Mouse (Mus musculus): ENCODE results near the gene Gdf3. TPM values are rescaled to one million over a fixed set of nuclear protein-coding genes. Genes with fewer than 3 reads are reported as not detected.

Gene Gdf3
- polyA plus RNA-seq, 1 experiment = not detected

DNA sequence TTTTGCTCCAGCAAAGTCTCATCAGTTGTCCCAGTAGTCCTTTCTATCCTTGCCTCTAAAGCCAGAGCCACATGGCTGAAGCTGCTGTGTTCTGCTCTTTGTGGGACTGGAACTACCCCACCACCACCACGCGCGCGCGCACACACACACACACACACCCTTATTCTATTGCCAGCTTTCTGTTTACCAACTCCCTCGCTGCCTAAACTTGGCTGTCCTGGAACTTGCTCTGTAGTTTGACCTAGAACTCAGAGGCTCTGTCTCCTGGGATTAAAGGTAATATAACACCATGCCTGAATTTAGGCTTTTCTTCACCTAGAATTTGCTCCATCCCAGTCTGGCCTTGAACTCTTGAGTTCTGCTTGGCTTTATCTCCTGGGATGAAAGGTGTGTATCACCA, 11.2 kb upstream of the Gdf3 start:
- TF ChIP-seq POLR2A (IDR thresholded peaks at IDR 0.05; ENCODE audit: low read depth, low read length) (no peak), CTCF (IDR thresholded peaks at IDR 0.05; ENCODE audit: extremely low read depth, insufficient read length, insufficient replicate concordance, low read depth, low read length) (no peak)
- Histone ChIP-seq H3K27ac (ENCODE audit: insufficient read depth, low read depth, low read length) (no peak overlapping the region), H3K36me3 (ENCODE audit: control insufficient read depth, insufficient read depth, low read length) (no peaks in the 10 kb centered on the region), H3K27me3 (ENCODE audit: control insufficient read depth, insufficient read depth, low read length) (no peaks in the 10 kb centered on the region), H3K4me3 (ENCODE audit: low read depth, low read length) (no peak overlapping the region), H3K4me1 (ENCODE audit: control insufficient read depth, insufficient read depth, insufficient read length, low read length) (peaks cover 13% of the 10 kb centered on the region; the same call in 1 of the 2 replicates)
- WGBS = 29% methylated on average over 6 of the region's 6 CpGs

DNA sequence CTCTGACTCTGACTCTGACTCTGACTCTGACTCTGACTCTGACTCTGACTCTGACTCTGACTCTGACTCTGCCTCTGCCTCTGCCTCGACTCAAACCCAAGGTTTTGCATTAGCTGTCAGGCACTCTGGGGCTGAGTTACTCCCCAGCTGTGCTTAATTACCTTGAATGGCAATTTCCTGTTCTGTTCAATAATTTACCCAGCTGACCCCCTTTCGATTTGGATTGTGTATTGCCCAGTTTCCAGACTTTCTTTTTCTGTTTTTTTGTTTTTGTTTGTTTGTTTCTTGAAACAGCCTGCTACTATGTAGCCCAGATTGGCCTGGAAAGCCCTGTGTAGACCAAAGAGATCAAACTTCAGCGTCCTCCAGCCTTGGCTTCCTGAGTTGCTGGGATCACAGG, 6.1 kb upstream of the Gdf3 start:
- Histone ChIP-seq H3K4me1 (ENCODE audit: control insufficient read depth, insufficient read depth, insufficient read length, low read length) (peaks cover 5% of the 10 kb centered on the region; the same call in 1 of the 2 replicates), H3K36me3 (ENCODE audit: control insufficient read depth, insufficient read depth, low read length) (no peaks in the 10 kb centered on the region), H3K4me3 (ENCODE audit: low read depth, low read length) (no peak overlapping the region), H3K27ac (ENCODE audit: insufficient read depth, low read depth, low read length) (no peak overlapping the region), H3K27me3 (ENCODE audit: control insufficient read depth, insufficient read depth, low read length) (no peaks in the 10 kb centered on the region; the same call in 1 of the 2 replicates)
- TF ChIP-seq POLR2A (IDR thresholded peaks at IDR 0.05; ENCODE audit: low read depth, low read length) = no peak
- TF ChIP-seq CTCF (IDR thresholded peaks at IDR 0.05; ENCODE audit: extremely low read depth, insufficient read length, insufficient replicate concordance, low read depth, low read length) = no peak
- 28% methylated on average over 3 of the region's 3 CpGs for WGBS

DNA sequence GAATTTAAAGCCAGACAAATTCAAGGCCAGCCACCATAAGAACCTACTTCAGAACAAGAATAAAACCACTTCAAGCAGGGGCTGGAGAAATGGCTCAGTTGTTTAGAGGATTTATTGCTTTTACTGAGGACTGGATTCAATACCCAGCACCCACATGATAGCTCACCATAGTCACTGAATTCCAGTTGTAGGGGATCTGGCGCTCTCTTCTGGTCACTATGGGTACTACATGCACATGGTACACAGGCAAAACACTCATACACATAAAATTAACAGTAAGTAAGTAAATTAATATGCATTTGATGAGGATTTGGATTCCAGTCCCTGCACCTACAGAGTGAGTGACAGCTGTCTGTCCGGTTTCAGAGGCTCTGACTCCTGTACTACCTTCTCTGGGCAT, 4.2 kb upstream of the Gdf3 start:
- TF ChIP-seq POLR2A (IDR thresholded peaks at IDR 0.05; ENCODE audit: low read depth, low read length) (no peak), CTCF (IDR thresholded peaks at IDR 0.05; ENCODE audit: extremely low read depth, insufficient read length, insufficient replicate concordance, low read depth, low read length) (no peak)
- WGBS = 73% methylated on average over 2 of the region's 2 CpGs

DNA sequence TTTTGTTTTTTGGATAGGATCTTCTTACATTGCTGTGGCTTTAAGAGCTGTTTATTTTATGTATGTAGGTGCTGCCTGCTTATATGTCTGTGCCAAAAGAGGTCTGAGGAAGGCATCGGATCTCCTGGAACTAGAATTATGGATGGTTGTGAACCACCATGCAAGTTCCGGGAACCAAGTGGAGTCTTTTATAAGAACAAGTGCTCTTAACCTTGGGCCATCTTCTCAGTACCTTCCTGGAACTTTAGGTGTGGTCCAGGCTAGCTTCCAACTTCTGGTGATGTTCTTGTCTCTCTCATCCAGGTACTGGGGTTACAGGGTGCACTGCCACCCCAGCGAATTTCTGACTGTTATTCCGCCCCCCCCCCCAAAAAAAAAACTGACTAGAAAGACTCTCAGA, 2.5 kb upstream of the Gdf3 start:
- TF ChIP-seq CTCF (IDR thresholded peaks at IDR 0.05; ENCODE audit: extremely low read depth, insufficient read length, insufficient replicate concordance, low read depth, low read length) = no peak
- no peak for TF ChIP-seq POLR2A (IDR thresholded peaks at IDR 0.05; ENCODE audit: low read depth, low read length)
- no peak overlapping the region for H3K4me3 ChIP-seq (ENCODE audit: low read depth, low read length)
- H3K27ac ChIP-seq (ENCODE audit: insufficient read depth, low read depth, low read length) = no peak overlapping the region
- H3K4me1 ChIP-seq (ENCODE audit: control insufficient read depth, insufficient read depth, insufficient read length, low read length) = peaks cover 2% of the 10 kb centered on the region; the same call in 1 of the 2 replicates
- WGBS = 84% methylated on average over 4 of the region's 4 CpGs
- H3K36me3 ChIP-seq (ENCODE audit: control insufficient read depth, insufficient read depth, low read length) = no peaks in the 10 kb centered on the region
- no peaks in the 10 kb centered on the region; the same call in 1 of the 2 replicates for H3K27me3 ChIP-seq (ENCODE audit: control insufficient read depth, insufficient read depth, low read length)

More for the DNA sequence above, 4.2 kb upstream of the Gdf3 start:
- Histone ChIP-seq H3K27ac (ENCODE audit: insufficient read depth, low read depth, low read length) (no peak overlapping the region), H3K36me3 (ENCODE audit: control insufficient read depth, insufficient read depth, low read length) (no peaks in the 10 kb centered on the region), H3K4me3 (ENCODE audit: low read depth, low read length) (no peak overlapping the region), H3K27me3 (ENCODE audit: control insufficient read depth, insufficient read depth, low read length) (no peaks in the 10 kb centered on the region; the same call in 1 of the 2 replicates), H3K4me1 (ENCODE audit: control insufficient read depth, insufficient read depth, insufficient read length, low read length) (no peaks in the 10 kb centered on the region; the same call in 1 of the 2 replicates)

DNA sequence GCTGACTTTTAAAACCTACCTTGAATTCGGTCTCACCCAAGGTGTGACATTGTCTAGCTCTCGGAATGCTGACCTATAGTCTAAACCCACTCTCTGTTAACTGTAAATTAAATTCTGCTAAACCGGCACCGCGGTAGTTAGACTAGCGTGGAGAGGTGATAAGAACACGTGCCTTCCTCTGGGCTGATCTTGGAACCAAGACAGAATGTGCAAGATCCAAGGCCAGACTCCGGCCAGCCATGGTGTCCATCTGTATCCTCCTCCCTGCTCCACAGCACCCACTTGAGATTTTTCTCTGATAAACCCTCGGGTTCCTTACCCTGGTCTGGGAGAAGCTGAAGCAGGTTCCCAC, 534 bp downstream of the Gdf3 start:
- TF ChIP-seq CTCF (IDR thresholded peaks at IDR 0.05; ENCODE audit: extremely low read depth, insufficient read length, insufficient replicate concordance, low read depth, low read length) (no peak), POLR2A (IDR thresholded peaks at IDR 0.05; ENCODE audit: low read depth, low read length) (no peak)
- no peak overlapping the region for H3K4me3 ChIP-seq (ENCODE audit: low read depth, low read length)
- H3K36me3 ChIP-seq (ENCODE audit: control insufficient read depth, insufficient read depth, low read length) = no peaks in the 10 kb centered on the region
- 40% methylated on average over 9 of the region's 9 CpGs for WGBS
- no peaks in the 10 kb centered on the region; the same call in 1 of the 2 replicates for H3K27me3 ChIP-seq (ENCODE audit: control insufficient read depth, insufficient read depth, low read length)
- H3K27ac ChIP-seq (ENCODE audit: insufficient read depth, low read depth, low read length) = no peak overlapping the region
- peaks cover 2% of the 10 kb centered on the region; the same call in 1 of the 2 replicates for H3K4me1 ChIP-seq (ENCODE audit: control insufficient read depth, insufficient read depth, insufficient read length, low read length)

DNA sequence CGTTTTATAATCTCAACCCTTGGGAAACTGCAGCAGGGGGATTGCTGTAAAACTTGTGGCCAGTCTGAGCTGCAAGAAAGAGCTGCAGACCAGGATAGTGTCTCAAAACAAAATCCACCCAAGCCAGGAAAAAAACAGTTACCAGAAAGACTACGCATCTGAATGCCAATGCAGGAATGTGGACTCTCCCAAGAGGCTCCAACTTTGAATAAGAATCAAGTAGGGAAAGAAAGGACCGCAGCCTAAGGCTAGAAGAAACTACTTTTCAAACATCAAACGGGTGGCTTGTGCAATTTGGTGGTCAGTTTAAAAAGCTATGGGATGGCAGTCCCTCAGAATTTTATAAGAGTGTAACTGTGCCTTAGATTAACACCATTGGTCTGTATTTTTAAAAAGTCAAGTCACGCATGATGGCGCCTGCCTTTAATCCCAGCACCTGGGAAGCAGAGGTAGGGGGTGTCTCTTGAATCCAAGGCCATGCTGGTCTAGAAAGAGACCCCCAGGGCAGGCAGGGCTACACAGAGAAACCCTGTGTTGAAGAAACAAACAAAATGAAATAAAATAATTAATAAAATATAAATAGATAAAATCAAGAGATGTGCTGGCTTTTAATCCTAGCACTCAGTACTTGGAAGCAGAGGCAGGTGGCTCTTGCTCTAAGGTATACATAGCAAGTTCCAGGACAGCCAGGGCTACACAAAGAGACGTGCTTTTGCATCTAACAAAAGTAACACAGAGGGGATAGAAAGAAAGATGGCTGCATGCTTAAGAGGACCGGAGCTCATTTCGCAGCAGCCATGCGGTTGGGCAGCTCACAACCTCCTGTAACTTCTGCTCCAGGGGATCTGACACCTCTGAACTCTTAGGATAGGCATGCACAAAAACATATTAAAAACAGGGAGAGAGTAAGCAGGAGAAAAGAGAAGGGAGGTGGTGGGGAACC, 1.2 kb downstream of the Gdf3 start:
- Histone ChIP-seq H3K27ac (ENCODE audit: insufficient read depth, low read depth, low read length) (no peak overlapping the region), H3K27me3 (ENCODE audit: control insufficient read depth, insufficient read depth, low read length) (no peaks in the 10 kb centered on the region; the same call in 1 of the 2 replicates), H3K36me3 (ENCODE audit: control insufficient read depth, insufficient read depth, low read length) (no peaks in the 10 kb centered on the region), H3K4me1 (ENCODE audit: control insufficient read depth, insufficient read depth, insufficient read length, low read length) (peaks cover 2% of the 10 kb centered on the region; the same call in 1 of the 2 replicates), H3K4me3 (ENCODE audit: low read depth, low read length) (no peak overlapping the region)
- no peak for TF ChIP-seq POLR2A (IDR thresholded peaks at IDR 0.05; ENCODE audit: low read depth, low read length)
- no peak for TF ChIP-seq CTCF (IDR thresholded peaks at IDR 0.05; ENCODE audit: extremely low read depth, insufficient read length, insufficient replicate concordance, low read depth, low read length)
- 90% methylated on average over 10 of the region's 10 CpGs for whole genome bisulfite sequencing

DNA sequence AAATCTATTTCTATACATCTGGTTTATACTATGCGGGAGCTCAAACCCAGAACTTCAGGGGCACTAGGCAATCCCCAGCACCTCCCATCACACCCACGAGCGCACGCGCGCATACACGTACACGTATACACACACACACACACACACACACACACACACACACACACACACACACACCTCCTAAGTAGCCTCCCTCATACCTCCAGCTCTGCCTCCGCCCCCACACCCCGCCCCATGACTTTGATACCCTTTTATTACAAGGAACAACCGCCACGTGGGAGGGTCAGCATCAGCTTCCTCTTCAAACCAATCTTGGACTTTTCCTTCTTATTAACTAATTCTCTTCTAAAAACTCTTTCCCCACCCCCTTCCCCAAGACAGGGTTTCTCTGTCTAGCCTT, 2.2 kb downstream of the Gdf3 start:
- H3K27me3 ChIP-seq (ENCODE audit: control insufficient read depth, insufficient read depth, low read length) = no peaks in the 10 kb centered on the region; the same call in 1 of the 2 replicates
- H3K4me3 ChIP-seq (ENCODE audit: low read depth, low read length) = no peak overlapping the region
- no peak for TF ChIP-seq POLR2A (IDR thresholded peaks at IDR 0.05; ENCODE audit: low read depth, low read length)
- TF ChIP-seq CTCF (IDR thresholded peaks at IDR 0.05; ENCODE audit: extremely low read depth, insufficient read length, insufficient replicate concordance, low read depth, low read length) = no peak
- WGBS = 67% methylated on average over 12 of the region's 12 CpGs
- H3K27ac ChIP-seq (ENCODE audit: insufficient read depth, low read depth, low read length) = no peak overlapping the region
- no peaks in the 10 kb centered on the region for H3K36me3 ChIP-seq (ENCODE audit: control insufficient read depth, insufficient read depth, low read length)
- H3K4me1 ChIP-seq (ENCODE audit: control insufficient read depth, insufficient read depth, insufficient read length, low read length) = peaks cover 2% of the 10 kb centered on the region; the same call in 1 of the 2 replicates
